Mouse (Mus musculus) induced T-regulatory cell, adult 2 months (primary cell): ENCODE measurements at regions not wholly inside any gene's neighbourhood (a gene's known extent, or its start where the extent isn't known, plus 50 kb on each side); places are given as distances from the start of the nearest gene placed in this dataset.

Experiments used
- DNase-seq: peaks from one replicate; pipeline ENCODE4 v3.0.0-alpha.2; 2012; ENCODE audit warnings: low read depth

DNA sequence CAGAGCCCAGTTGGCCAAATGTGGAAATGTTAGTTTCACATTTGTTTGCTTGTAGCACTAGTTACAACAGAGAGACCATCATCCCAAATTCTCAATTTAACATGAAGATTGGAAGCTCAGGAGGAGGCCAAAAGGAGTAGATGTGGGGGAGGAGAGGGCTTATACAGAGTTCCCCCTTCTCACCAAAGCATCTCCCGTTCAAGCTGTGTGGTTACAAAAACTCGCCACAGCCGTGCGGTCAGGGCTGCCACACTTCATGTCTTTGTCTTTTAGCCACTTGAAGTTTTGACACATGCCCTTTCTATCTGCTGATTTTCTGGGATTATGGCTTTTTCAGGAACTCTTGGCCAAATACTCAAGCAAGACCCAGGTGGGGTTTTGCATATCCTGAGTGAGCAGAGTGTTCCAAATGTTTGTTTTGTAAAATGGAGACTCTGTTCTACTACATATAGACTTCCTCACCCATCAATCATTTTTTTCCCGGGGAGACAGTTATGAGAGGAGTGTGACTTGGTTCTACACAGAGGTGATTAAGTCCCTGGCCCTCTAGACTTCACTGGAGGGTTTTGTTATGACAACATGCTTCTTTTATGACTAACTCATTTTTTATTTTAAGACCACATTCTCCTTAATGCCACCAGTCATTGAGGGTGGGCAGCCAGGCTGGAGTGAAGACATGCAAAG is 605.4 kb upstream of the Sall1 start:
- DNase-seq, result no peak

DNA sequence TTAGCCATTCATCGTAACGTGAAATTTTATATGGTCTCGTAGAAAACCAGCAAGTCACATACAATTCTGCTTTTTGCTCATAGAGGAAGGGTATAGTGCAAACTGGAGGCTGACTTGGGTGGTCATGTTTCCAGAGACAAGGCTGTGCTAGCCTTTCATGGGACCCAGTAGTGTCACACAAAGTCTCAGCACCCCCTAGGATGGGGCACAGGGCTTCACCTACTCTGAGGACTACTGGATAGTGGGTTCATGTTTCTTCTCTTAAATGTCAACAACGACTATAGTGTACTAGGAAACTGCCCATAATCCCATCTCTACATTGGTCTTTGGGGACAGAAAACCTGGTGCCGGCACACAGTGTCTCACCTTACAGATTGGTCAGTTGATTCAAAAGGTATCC is 603.0 kb upstream of the Sall1 start:
- no peak for DNase-seq

DNA sequence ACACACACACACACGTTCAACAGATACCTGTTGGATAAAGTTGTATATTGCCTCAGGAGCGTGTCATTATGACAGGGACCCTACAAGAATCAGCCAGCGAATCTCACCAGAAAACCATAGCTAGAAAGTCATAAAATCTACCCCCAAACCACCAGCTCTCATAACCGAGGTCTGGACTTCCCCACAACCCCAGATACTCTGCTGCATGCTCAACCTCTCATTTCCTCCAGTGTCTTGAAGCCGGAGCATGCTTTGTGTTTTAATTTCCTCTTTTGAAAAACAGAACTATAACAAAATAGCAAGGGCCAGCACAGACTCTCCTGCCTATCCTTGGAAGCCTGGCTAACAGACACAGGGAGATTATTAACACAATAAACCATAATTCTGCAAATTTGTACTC is 597.4 kb upstream of the Sall1 start:
- no peak for DNase-seq

DNA sequence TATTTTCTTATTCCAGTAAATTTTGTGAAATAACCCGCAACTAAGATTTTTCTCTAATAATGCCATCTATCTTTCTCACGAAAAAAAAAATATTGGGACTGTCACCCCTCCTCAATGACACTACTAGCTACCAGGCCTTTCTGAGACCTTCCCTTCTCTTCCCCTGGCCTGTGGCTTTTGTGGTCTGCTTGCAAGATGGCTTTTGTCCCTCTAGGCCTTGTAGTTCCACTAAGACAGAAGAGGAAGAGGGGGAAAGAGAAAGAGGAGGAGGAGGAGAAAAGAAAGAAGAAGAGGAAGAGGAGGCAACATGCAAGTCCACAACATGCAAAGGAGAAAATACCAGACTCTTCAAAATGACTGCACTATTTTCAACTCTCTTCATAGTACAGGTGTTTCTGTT is 590.9 kb upstream of the Sall1 start:
- DNase-seq, result no peak

DNA sequence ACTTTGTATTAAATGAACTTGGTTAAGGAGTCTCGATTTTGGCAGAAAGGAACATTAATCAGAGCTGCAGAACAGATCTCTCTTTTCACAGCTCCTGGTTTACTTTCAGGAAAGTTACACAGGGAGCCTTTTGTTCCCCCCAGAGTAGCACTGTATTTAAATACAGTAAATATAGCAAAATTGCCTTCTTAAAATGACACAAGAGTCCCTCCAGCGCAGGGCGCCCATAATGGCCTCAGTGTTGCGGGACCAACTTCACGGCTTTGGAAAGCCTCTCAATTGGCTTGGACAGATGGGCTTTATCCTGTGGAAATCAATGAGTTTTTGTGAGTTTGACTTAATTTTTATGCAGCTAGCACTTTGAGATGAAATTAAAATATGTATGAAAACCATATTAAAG is 588.3 kb upstream of the Sall1 start:
- no peak for DNase-seq

DNA sequence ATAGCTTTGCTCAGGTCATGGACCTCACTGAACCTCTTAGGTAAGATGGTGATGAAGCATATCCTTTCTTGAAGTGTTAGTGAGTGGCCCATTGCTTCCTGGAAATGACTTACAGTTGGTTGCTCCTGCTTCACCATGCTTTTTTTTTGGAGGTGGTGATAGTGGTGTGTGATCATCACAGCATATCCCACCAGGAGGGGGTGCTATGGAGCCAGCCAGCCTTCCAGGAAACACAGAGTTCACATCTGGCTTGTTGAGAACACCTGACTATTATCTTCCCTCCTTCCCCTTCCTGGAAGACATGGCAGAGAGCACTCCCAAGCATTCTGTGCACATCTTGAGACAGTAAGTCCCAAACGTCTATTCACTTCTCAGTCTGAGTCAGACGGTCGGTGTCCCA is 586.6 kb upstream of the Sall1 start:
- DNase-seq, result no peak

DNA sequence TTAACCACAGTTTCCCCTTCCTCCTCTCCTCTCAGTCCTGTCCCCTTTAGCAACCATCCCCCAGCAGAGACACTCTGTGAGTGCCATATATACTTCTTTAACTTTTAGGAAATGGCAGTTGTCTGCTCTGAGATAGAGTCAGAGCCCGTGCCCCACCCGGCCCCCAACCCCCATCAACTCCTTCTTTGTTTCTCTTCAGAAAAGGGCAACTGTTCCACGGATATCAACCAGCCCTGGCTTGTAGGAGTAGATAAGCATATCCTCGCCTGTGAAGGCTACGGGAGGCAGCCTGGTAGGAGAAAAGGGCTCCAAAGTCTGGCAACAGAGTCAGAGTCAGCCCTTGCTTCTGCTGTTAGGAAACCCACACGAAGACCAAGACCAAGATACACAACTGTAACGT is 574.1 kb upstream of the Sall1 start:
- no peak for DNase-seq

DNA sequence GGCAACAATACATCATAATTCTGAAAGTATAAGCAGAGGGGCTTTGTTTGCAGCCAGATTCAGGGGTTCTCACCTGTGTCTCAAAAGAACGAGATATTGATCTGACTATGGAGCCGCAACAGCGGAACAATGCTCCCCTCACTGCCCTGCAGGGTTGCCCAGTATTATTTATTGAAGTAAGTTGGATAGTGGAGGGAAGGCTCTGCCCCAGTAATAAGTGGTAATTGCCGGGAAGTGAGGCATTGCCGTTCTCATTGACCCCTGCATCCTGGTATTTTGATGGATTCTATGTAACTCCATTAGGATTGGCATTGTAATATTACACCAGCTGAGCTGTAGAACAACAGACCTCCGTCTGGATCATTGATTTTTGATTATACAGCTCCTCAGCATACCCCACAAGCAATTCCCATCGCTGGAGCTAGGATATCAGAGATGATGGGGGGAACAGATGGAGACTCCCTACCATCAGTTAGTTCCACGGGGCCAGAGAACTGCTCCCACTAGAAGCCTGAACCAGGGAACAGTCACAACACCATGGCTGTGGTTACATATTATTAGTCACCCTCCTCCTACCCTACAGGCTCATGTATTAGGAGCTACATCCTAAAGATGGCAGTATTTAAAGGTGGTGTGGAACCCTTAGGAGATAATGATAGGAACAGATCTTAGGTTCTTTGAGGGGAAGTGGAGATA is 572.0 kb upstream of the Sall1 start:
- DNase-seq, result no peak

DNA sequence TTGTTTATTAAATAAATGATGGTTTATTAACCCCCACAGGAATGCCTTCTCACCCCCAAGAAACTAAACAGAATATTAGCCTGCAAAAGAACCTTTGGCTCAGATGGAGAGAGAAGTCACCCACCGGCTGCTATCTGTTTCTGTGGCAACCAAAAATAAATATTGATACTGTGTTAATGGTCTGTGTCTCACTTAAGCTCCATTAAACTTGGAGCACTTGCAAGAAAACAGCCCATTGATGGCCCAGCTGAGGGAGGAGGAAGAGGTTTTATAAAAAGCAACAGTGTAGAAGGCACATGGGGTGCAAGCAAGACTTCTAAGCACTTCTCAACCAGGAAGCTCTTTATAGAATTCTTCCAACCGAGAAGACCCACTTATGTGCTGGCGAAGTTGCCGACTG is 565.1 kb upstream of the Sall1 start:
- no peak for DNase-seq

DNA sequence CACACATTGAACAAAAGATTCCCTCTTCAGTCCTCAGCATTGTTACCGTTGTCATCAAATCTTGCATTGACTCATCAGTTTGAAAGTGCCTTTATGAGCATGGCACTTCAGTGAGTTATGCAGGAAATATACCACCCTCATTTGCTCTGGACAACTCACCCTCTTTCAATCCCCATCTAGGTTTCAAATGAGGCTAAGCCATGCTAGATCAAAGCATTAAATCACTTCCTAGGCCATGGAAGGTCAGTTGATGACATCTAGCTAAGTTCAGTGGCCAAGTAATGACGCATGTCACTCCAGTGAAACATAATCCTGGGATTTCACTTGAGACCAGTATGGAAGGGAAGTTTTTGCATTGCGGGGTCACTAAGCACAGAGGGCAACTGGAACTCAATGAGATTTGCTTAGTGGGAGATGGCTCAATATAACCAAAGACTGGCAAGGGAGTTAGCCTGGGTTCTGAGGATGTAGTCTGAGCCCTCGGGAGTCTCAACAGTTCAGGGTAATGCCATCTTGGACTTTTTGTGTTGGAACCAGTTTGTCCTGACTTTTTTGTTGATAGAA is 562.0 kb upstream of the Sall1 start:
- no peak for DNase-seq

DNA sequence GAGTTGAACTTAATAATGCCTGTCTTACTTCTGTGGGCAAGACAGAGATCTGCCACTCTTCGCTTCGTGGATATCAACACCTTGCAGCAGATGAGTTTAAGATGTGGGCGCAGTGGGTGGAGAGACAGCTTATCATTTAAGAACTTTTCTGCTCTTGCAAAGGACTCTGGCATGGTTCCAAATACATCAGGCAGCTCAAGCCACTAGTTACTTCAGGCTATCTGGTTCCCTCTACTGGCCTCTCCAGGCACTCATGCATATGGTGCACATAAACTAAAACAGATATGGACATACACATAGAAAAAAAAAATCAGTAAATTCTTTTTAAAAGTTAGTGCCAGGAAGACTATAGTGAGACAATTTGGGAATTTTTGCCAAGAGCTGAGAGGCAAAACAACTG is 560.5 kb upstream of the Sall1 start:
- DNase-seq, result no peak

DNA sequence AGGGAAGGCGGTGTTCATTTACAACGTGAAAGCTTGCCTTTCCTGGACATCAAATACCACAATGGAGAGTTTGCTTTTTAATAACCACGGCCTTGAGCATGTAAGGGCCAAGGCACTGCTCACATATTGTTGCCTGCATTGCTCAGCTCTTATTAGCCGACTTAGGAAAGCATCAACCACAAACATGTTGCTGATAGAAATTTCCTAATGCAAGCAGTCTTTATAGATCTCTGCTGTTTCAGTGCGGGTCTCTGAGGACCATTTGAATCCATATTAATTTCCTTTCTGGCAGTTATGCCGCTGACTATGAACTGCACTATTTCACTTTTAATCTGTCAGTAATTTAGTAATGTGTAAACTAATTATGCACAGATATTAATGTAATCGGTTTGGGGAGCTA is 552.4 kb upstream of the Sall1 start:
- no peak for DNase-seq

DNA sequence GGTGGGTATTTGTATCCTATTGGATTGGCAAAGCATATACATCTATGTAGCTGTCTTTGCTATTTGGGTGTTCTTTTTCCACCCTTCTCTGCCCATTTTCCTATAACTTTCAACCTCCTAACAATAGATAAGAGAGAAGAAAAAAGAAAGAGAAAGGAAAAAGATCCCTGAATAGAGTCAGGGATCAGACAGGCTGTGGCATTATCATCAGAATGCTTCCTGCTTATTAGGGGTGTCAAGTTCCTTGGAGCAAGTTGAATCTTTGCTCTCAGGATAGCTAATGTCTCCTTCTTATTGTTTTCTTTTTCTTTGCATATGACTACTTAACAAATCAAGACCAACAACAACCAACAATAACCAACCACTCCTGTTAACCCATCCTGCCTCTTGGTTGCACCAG is 539.1 kb upstream of the Sall1 start:
- DNase-seq, result no peak

DNA sequence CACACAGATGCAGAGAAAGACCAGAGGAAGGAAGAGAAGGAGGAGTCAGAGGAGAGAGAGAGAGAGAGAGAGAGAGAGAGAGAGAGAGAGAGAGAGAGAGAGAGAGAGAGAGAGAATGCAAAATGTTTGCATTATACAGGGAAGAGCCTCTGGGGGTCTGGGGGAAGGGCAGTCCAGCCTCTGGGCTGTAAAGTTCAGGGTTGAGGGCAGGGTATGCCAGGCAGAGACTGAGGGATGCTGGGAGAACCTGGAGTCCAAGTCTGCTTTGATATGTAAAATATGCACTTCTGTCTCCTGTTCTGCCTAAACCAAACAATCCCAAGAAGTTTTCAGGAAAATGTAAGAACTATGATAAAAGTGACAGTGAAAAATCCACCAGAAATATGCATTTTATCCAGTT is 538.6 kb upstream of the Sall1 start:
- DNase-seq, result no peak

DNA sequence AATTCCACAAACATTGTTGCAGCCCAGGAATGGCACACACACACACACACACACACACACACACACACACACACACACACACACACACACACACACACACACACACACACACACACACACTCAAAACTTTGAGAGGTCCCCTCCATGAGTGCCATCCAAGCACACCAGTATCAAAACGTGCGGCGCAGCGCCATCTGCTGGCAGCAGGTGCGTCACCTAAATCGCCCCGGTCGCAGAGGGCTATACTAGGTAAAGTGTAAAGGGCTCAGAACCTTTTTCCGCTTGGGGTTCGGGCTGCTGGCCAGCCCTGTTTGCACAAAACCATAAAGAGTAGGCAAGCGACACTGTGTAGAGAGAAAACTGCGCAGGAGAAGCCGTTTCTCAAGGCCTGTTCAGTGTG is 527.9 kb upstream of the Sall1 start:
- peak; percentile 6 for DNase-seq

DNA sequence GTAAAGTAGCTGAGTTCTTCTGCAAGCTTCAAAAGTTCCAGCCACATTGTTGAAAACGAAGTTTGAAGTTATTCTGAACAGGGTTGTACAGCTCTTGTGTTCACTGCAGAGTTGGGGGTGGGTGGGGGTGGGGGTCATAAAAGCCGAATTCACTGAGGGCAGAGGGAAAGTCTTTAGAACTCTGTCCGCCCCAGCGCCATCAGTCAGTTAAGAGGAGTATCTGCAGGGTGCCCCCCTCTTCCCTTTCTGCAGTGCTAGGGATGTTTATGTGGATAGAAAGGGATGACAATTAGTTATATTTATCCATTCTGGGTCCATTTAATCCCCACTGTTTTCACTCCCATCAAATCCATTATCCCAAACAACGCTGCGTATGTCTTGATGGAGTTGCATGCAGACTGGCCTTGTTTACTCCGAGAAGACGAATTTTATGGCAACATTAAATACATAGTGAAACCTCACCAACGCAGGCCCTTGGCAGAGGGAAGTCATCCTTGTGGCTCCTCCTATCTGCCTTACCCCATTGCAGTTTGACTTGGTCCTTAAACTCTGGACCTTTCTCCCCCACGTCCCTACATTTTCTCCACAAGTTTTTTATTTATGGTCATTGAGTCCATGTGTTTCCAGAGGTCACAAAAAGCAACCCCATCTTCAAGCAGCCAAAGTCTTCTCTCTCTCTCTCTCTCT is 526.8 kb upstream of the Sall1 start:
- no peak for DNase-seq

DNA sequence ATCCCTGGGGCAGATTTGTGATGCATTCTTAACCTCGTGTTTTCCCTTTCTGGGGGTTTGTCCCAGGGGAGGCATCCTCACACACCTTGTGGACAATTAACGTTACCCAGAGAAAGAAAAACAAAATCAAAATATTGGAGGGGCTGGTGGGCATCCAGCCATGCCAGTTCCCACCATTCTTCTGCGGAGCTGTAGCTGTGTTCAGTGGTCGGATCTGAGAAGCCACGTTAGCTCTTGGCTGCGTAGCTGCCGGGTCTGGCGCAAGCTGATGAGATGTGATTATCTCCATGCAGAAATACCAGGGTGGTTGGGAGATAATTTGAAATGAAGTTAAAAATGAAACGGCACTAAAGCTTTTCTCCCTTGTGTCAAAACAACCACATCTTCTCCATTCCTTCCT is 525.4 kb upstream of the Sall1 start:
- DNase-seq, result no peak

DNA sequence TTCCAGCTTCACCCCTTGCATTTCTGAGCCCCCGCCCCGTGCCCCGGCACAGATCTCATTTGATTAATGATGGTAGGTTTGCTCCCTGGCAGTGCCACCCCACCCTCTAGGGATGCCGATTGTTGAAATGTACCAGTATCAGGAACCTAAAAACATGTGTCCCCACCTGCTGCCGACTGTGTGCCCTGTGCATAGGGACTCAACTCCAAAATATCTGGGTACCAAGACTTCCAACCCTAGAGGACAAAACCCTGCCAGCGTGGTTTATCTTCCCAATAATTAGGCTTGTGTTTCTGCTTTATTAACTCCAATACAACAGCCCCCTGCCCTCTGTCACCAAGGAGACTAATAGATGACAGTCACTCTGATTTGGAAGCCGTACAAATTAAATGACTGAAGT is 524.7 kb upstream of the Sall1 start:
- no peak for DNase-seq

DNA sequence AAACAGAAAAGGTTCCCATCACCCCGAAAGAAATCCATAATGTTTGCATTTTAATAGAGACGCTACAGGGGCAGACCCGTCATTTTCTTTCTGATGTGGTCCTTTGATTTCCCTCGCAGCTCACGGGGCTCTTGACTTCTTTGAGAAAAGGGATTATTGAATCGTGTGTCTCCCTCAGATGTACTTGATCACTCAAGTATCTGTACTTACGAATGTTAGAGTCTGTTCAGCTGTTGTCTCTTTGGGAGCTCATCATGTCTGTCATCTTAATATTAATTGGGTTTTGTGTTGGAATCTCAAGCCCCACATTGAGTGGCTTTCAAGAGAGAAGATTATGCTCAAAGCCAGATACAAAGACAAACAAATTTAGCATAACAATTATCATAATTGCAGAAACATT is 523.0 kb upstream of the Sall1 start:
- no peak for DNase-seq

DNA sequence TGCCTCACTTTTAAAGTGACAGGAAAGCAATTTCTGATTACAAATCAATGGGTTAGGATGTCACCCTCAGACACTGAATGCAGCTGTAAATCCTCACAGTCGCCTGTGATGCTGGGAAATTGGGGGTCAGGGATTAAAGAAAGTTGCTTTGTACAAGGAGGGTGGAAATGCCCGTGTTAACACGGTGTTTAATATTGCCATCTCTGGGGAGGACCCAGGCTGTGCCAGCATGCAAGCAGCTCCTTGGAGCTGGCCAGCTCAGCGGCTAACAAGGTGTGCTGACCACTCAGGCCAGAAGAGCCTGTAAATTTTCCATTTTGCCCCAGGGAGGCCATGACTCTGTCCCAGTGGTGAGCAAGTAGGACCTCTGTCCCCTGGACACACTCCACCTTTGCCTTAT is 522.5 kb upstream of the Sall1 start:
- no peak for DNase-seq

DNA sequence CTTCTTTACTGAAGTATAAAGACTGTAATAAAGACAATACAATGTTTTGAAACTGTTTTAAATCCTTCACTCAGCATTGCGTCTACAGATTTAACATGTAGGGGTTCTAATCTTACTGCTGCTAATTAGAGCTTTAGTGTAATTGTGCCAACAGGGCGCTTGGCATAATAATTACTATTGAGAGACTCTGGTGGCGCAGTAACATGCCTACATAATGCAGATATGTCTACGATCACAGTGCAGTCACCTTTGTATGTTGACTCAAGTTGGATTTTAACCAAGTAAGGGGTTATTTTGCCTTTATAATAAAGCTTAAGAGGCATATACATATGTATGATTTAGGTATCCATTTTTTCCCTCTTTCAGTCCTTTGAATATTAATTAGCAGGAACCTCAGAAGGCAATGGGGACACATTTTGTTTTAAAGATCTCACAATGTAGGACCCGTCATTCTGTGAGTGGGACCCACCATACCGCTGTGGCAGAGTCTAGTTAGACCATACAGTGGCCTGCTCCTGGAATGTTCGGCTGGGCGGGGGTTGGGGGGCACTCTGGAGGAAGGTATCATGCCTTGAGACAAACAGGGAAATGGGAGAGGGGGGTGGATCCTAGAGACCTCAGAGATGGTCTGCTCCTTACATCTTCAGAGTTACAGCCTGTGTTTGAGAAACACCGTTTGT is 521.3 kb upstream of the Sall1 start:
- DNase-seq, result no peak

DNA sequence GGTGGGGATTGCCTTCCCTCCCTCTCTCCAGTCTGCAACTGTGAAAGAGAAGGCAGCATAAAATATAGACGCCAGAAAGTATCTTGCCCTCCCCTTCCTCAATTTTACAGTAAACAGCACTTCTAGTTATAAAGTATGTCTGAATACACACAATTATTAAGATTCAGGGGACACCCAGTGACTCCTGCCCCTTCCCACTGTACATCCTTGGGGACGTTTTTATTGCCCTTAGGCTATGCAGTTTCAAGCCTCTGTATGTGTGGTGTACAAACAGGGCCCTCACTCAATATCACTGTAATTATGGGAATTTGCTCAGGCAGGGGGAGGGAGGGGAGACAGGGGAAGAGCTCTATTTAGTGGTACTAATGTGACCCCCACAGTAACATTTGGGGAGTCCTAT is 519.6 kb upstream of the Sall1 start:
- no peak for DNase-seq

DNA sequence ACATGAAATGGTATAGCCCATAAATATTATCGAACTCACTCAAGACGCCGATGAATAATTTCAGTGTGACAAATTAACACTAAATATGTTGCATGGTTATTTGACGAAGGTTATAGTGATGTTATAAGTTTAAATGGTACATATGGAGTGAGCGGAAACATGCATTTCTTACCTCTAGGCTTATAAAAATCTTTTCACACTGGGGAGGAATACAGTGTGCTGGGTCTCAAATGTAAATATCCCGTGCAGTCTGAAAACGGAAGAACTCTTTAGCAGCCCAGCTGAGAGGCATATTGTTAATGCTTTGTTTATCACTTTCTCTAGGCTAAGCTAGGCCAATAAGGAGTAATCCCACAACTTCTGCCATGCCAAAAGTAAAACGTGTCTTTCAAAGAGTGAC is 518.6 kb upstream of the Sall1 start:
- no peak for DNase-seq
